In the genomic region with DNA sequence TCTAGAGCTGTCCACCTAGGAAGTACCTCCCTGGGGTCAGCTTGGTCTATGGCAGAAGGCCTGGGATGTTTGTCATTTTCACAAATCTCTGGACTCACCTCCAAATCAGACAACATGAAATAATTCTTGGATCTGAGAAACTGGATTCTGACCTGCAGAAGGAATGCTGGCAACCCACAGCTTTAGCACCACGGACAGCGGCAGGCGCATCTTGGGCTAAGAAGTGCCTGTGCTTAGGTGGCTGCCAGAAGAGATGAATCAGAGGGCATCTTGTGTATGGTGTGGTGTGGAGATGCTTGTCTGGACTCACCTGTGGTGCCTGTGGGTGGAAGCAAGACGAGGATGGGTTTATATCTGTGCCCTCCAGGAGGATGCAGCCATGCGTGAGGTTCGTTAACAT, we compare ENCODE assay signal across 11 mouse cellular contexts. TPM values are rescaled to one million over a fixed set of nuclear protein-coding genes. Genes with fewer than 3 reads are reported as not detected.
DNase-seq lines count a peak whose midpoint lies in the region; ATAC-seq and TF ChIP-seq lines count a peak whose summit lies in the region.
"Had no signal": no experiment of that assay in that cellular context is flagged by ENCODE, and none has a peak within 500 bp of the region (broad histone marks: within the 10 kb centered on the region; RNA-seq: fewer than 3 reads in every experiment).

No protein-coding gene starts in this region.

- H3K4me2 ChIP-seq in forebrain, embryonic 14.5 days (ENCODE audit: low read length): no peak overlapping the region

- 44% methylated on average over 6 of the region's 6 CpGs for WGBS in forebrain, embryonic 10.5 days
- WGBS in forebrain, embryonic 14.5 days: 35% methylated on average over 6 of the region's 6 CpGs

- peaks cover 9% of the 10 kb centered on the region; the same call in 1 of the 2 replicates for H3K4me1 ChIP-seq in forebrain, embryonic 10.5 days
- no peaks in the 10 kb centered on the region for H3K4me1 ChIP-seq in forebrain, embryonic 14.5 days (ENCODE audit: control insufficient read depth, insufficient read depth, low read length)

- H3K9ac ChIP-seq in forebrain, embryonic 14.5 days (ENCODE audit: low read length): no peak overlapping the region

- no peak overlapping the region for H3K4me3 ChIP-seq in forebrain, embryonic 10.5 days
- H3K4me3 ChIP-seq in forebrain, embryonic 14.5 days (ENCODE audit: low read depth, low read length): no peak overlapping the region
- H3K4me3 ChIP-seq in left cerebral cortex, adult 2 months: no peak overlapping the region

- no peak overlapping the region for H3K27ac ChIP-seq in forebrain, embryonic 10.5 days
- H3K27ac ChIP-seq in forebrain, embryonic 14.5 days (ENCODE audit: low read depth, low read length): no peak overlapping the region
- H3K27ac ChIP-seq in left cerebral cortex, adult 2 months: no peak overlapping the region

- no peaks in the 10 kb centered on the region for H3K9me3 ChIP-seq in forebrain, embryonic 10.5 days
- H3K9me3 ChIP-seq in forebrain, embryonic 14.5 days (replicated peaks; ENCODE audit: control insufficient read depth, low read length): no peaks in the 10 kb centered on the region

- peak; percentile 37 for DNase-seq in forebrain, embryonic 10.5 days (ENCODE audit: extremely low spot score, low spot score)
- no peak for DNase-seq in forebrain, embryonic 14.5 days (ENCODE audit: low spot score)
- peak; percentile 46 for DNase-seq in urinary bladder, postnatal 14 days (ENCODE audit: low spot score)
- no peak for DNase-seq in urinary bladder, adult 2 months (ENCODE audit: low spot score)
- peak; percentile 31 to 80 for DNase-seq in kidney, postnatal 36 days
- peak; percentile 24 for DNase-seq in testis, postnatal 14 days (ENCODE audit: low spot score)
- DNase-seq in left cerebral cortex, adult 2 months (ENCODE audit: extremely low spot score in 1 of 2, low spot score in 2 of 2): no peak

- no peaks in the 10 kb centered on the region for H3K36me3 ChIP-seq in forebrain, embryonic 10.5 days (replicated peaks)
- H3K36me3 ChIP-seq in forebrain, embryonic 14.5 days (ENCODE audit: control insufficient read depth, insufficient read depth, low read length): no peaks in the 10 kb centered on the region

- ATAC-seq in forebrain, embryonic 14.5 days: no peak
- no peak for ATAC-seq in erythroid progenitor cell, adult 5-6 weeks (replicated peaks; ENCODE audit: low FRiP score, poor library complexity, severe bottlenecking)

- intact Hi-C loops in left cerebral cortex, adult 2 months (cut with DNase I): no loop called here

- H3K27me3 ChIP-seq in forebrain, embryonic 10.5 days (ENCODE audit: poor library complexity, severe bottlenecking): peaks cover 12% of the 10 kb centered on the region
- 0 out of 2 replicates have a peak, but pooled peaks cover 8% of the 10 kb centered on the region for H3K27me3 ChIP-seq in forebrain, embryonic 14.5 days (replicated peaks; ENCODE audit: control insufficient read depth, insufficient read depth, low read length)

- TF ChIP-seq CTCF in left cerebral cortex, adult 2 months (IDR thresholded peaks at IDR 0.05): no peak

RNA-seq across cellular contexts. Expression of a gene that starts 8.5 kb away (rescaled TPM):
- 0.09 TPM in 1 of 2 replicates, not detected in the other for polyA plus RNA-seq in forebrain, embryonic 10.5 days (2016; fragmentation: Nextera tagmentation; extraction: Ambion mirVana)
- 0.52 and 1.1 TPM in 2 replicates for polyA plus RNA-seq in forebrain, embryonic 14.5 days (2014; fragmentation: Nextera tagmentation; extraction: Ambion mirVana)
- polyA plus RNA-seq in urinary bladder, adult 2 months (2012; rRNA removed): 0.07 and 0.11 TPM in 2 replicates
- not detected in 2 replicates for total RNA-seq in erythroid progenitor cell, adult 5-6 weeks (2015; ENCODE audit: low replicate concordance)
- total RNA-seq in erythroid progenitor cell, adult 5-6 weeks (2017; ENCODE audit: low replicate concordance): not detected in 2 replicates
- 1 to 10 TPM; 4.2 to 4.5 TPM for total RNA-seq in left cerebral cortex, adult 2 months (2021)
- polyA plus RNA-seq: C2C12; liver, embryonic 16.5 days; stomach, embryonic 16.5 days had no signal

RNA-seq across cellular contexts. Expression of a gene that starts 59.3 kb away (rescaled TPM):
- polyA plus RNA-seq in forebrain, embryonic 10.5 days (2016; fragmentation: Nextera tagmentation; extraction: Ambion mirVana): 3.4 and 3.5 TPM in 2 replicates
- 2.1 and 3.1 TPM in 2 replicates for polyA plus RNA-seq in forebrain, embryonic 14.5 days (2014; fragmentation: Nextera tagmentation; extraction: Ambion mirVana)
- 34.7 and 39.8 TPM in 2 replicates for polyA plus RNA-seq in urinary bladder, adult 2 months (2012; rRNA removed)
- 37.3 and 42.2 TPM in 2 replicates for total RNA-seq in erythroid progenitor cell, adult 5-6 weeks (2015; ENCODE audit: low replicate concordance)
- total RNA-seq in erythroid progenitor cell, adult 5-6 weeks (2017; ENCODE audit: low replicate concordance): 23.2 and 37.0 TPM in 2 replicates
- total RNA-seq in left cerebral cortex, adult 2 months (2021): 1 to 10 TPM; 5.5 to 5.6 TPM

Comparison
In these comparisons a context has a peak if more than half of its experiments do, and no peak if none do; other contexts are left out.
1. DNase-seq: peak in forebrain, embryonic 10.5 days (single experiment), urinary bladder, postnatal 14 days (single experiment), kidney, postnatal 36 days (2 of 2) and testis, postnatal 14 days (single experiment); none in forebrain, embryonic 14.5 days (single experiment), urinary bladder, adult 2 months (single experiment) and left cerebral cortex, adult 2 months (0 of 2).